ENCODE assay signal across 8 mouse cellular contexts in genomic region chr10:117639899-117640594, GRCm38 (mm10). TPM values are rescaled to one million over a fixed set of nuclear protein-coding genes. Genes with fewer than 3 reads are reported as not detected.
A peak's percentile ranks its signal among the peaks of the same experiment; 100 is the strongest.
DNase-seq lines count a peak whose midpoint lies in the region; ATAC-seq and TF ChIP-seq lines count a peak whose summit lies in the region.
"Had no signal": no experiment of that assay in that cellular context is flagged by ENCODE, and none has a peak within 500 bp of the region (broad histone marks: within the 10 kb centered on the region; RNA-seq: fewer than 3 reads in every experiment).

No protein-coding gene starts in this region.

- H3K9me3 ChIP-seq in lung, postnatal 0 days (ENCODE audit: low read length): no peaks in the 10 kb centered on the region
- no peaks in the 10 kb centered on the region for H3K9me3 ChIP-seq in liver, embryonic 16.5 days (replicated peaks; ENCODE audit: control insufficient read depth, low read length)
- no peaks in the 10 kb centered on the region for H3K9me3 ChIP-seq in hindbrain, embryonic 10.5 days

- no peak overlapping the region for H3K4me2 ChIP-seq in lung, postnatal 0 days (replicated peaks; ENCODE audit: low read depth, low read length)
- H3K4me2 ChIP-seq in liver, embryonic 16.5 days (ENCODE audit: low read depth, low read length): no peak overlapping the region; the same call in 1 of the 2 replicates

- H3K27ac ChIP-seq in lung, postnatal 0 days (ENCODE audit: low read length): no peak overlapping the region
- H3K27ac ChIP-seq in liver, embryonic 16.5 days (ENCODE audit: low read length): no peak overlapping the region
- H3K27ac ChIP-seq in hindbrain, embryonic 10.5 days: no peak overlapping the region

- 52% methylated on average over 21 of the region's 21 CpGs for WGBS in lung, postnatal 0 days
- 26% methylated on average over 21 of the region's 21 CpGs for WGBS in liver, embryonic 16.5 days (ENCODE audit: insufficient replicate concordance)
- 62% methylated on average over 21 of the region's 21 CpGs for WGBS in hindbrain, embryonic 10.5 days

- ATAC-seq in lung, postnatal 0 days: 0 out of 2 replicates have a peak, but pooled peaks have one; percentile 21
- peak; percentile 86 for ATAC-seq in granulocyte monocyte progenitor cell, adult 5-6 weeks (replicated peaks; ENCODE audit: poor library complexity, severe bottlenecking)
- ATAC-seq in liver, embryonic 16.5 days (ENCODE audit: low read depth): 0 out of 2 replicates have a peak, but pooled peaks have one; percentile 30

- no peaks in the 10 kb centered on the region for H3K27me3 ChIP-seq in lung, postnatal 0 days (replicated peaks; ENCODE audit: insufficient read depth, low read length)
- no peaks in the 10 kb centered on the region for H3K27me3 ChIP-seq in liver, embryonic 16.5 days (ENCODE audit: control insufficient read depth, insufficient read depth, low read depth, low read length)
- peaks cover 6% of the 10 kb centered on the region for H3K27me3 ChIP-seq in hindbrain, embryonic 10.5 days (ENCODE audit: insufficient read depth, poor library complexity, severe bottlenecking)

- H3K9ac ChIP-seq in lung, postnatal 0 days (replicated peaks; ENCODE audit: low read depth): no peak overlapping the region
- no peak overlapping the region for H3K9ac ChIP-seq in liver, embryonic 16.5 days (ENCODE audit: low read depth, low read length)

- TF ChIP-seq EP300 in lung, postnatal 0 days (IDR thresholded peaks at IDR 0.05): no peak

- DNase-seq in lung, postnatal 0 days (ENCODE audit: low spot score): no peak
- DNase-seq in lung, adult 18-20 months: no peak
- DNase-seq in thymus, postnatal 4 days: peak; percentile 54
- DNase-seq in hindbrain, embryonic 10.5 days (ENCODE audit: low spot score): no peak
- DNase-seq in urinary bladder, postnatal 10 days (ENCODE audit: low spot score): no peak
- DNase-seq: kidney, postnatal 10 days had no signal

- no peak for TF ChIP-seq CTCF in lung, postnatal 0 days (IDR thresholded peaks at IDR 0.05)

- H3K4me1 ChIP-seq in lung, postnatal 0 days (ENCODE audit: insufficient read depth, low read depth, low read length): peaks cover 5% of the 10 kb centered on the region; the same call in 1 of the 2 replicates
- no peaks in the 10 kb centered on the region; the same call in 1 of the 2 replicates for H3K4me1 ChIP-seq in liver, embryonic 16.5 days (ENCODE audit: control insufficient read depth, low read depth, low read length)
- H3K4me1 ChIP-seq in hindbrain, embryonic 10.5 days (replicated peaks): peaks cover 12% of the 10 kb centered on the region

- no peaks in the 10 kb centered on the region for H3K36me3 ChIP-seq in lung, postnatal 0 days (ENCODE audit: insufficient read depth, low read length)
- no peaks in the 10 kb centered on the region for H3K36me3 ChIP-seq in liver, embryonic 16.5 days (ENCODE audit: control insufficient read depth, insufficient read depth)
- H3K36me3 ChIP-seq in hindbrain, embryonic 10.5 days: no peaks in the 10 kb centered on the region

- H3K4me3 ChIP-seq in lung, postnatal 0 days (ENCODE audit: low read depth, low read length): no peak overlapping the region
- no peak overlapping the region for H3K4me3 ChIP-seq in liver, embryonic 16.5 days (ENCODE audit: low read depth, low read length)
- no peak overlapping the region for H3K4me3 ChIP-seq in hindbrain, embryonic 10.5 days

RNA-seq across cellular contexts. Expression of gene Cpm, which starts 10.7 kb away (rescaled TPM):
- polyA plus RNA-seq in lung, postnatal 0 days (2015; fragmentation: Nextera tagmentation; extraction: Ambion mirVana): 215 and 250 TPM in 2 replicates
- total RNA-seq in granulocyte monocyte progenitor cell, adult 5-6 weeks (2014; fragmentation: Nextera tagmentation): not detected in 2 replicates
- 0.46 TPM in 1 of 2 replicates, not detected in the other for total RNA-seq in granulocyte monocyte progenitor cell, adult 5-6 weeks (2017)
- polyA plus RNA-seq in liver, embryonic 16.5 days (2015; fragmentation: Nextera tagmentation; extraction: Ambion mirVana): 47.0 and 61.6 TPM in 2 replicates
- polyA plus RNA-seq in hindbrain, embryonic 10.5 days (2016; fragmentation: Nextera tagmentation; extraction: Ambion mirVana): 5.9 and 6.0 TPM in 2 replicates

Comparison
In these comparisons a context has a peak if more than half of its experiments do, and no peak if none do; other contexts are left out.
1. ATAC-seq: peak in every context shown above with its lines; median percentile 86 in granulocyte monocyte progenitor cell, adult 5-6 weeks; 30 in liver, embryonic 16.5 days; 21 in lung, postnatal 0 days.